Mouse (Mus musculus) hindbrain, embryonic 11.5 days (tissue): Measurements from ENCODE around the gene Oxtr. TPM values are rescaled to one million over a fixed set of nuclear protein-coding genes. Genes with fewer than 3 reads are reported as not detected.

Source experiments
- ATAC-seq: fragments of 200-750 bp; cut with Nextera tagmentation; 2 replicates; pipeline ENCODE4 v1.8.0; 2017; ENCODE audit warnings: mild to moderate bottlenecking, moderate TSS enrichment, moderate library complexity; ENCODE audit not compliant: low FRiP score
- DNase-seq: peaks from one replicate; pipeline ENCODE4 v3.0.0-alpha.2; 2015; ENCODE audit warnings: low spot score
- H3K27ac ChIP-seq: fragments of 300-500 bp; sonication (generic); 2 replicates; pipeline ENCODE4 v1.5.1; 2014; ENCODE audit warnings: mild to moderate bottlenecking, low read depth, low read length
- H3K27me3 ChIP-seq: fragments of 300-500 bp; sonication (generic); 2 replicates; pipeline ENCODE4 v1.6.1; 2014; ENCODE audit warnings: mild to moderate bottlenecking, low read length, moderate library complexity, mixed read lengths; ENCODE audit not compliant: control insufficient read depth, insufficient read depth
- H3K36me3 ChIP-seq: fragments of 300-500 bp; sonication (generic); 2 replicates; pipeline ENCODE4 v1.6.1; 2014; ENCODE audit warnings: mild to moderate bottlenecking, low read length, moderate library complexity, mixed read lengths; ENCODE audit not compliant: control insufficient read depth, insufficient read depth
- H3K4me1 ChIP-seq: fragments of 300-500 bp; sonication (generic); replicated peaks from 2 replicates; pipeline ENCODE4 v1.6.1; 2014; ENCODE audit warnings: low read length, mixed read lengths; ENCODE audit not compliant: control insufficient read depth, insufficient read depth
- H3K4me2 ChIP-seq: fragments of 300-500 bp; sonication (generic); replicated peaks from 2 replicates; pipeline ENCODE4 v1.6.1; 2014; ENCODE audit warnings: mild to moderate bottlenecking, low read depth, low read length
- H3K4me3 ChIP-seq: fragments of 300-500 bp; sonication (generic); 2 replicates; pipeline ENCODE4 v1.5.1; 2014; ENCODE audit warnings: low read depth, low read length
- H3K9ac ChIP-seq: fragments of 300-500 bp; sonication (generic); 2 replicates; pipeline ENCODE4 v1.6.1; 2014; ENCODE audit warnings: low read depth, low read length
- H3K9me3 ChIP-seq: fragments of 300-500 bp; sonication (generic); 2 replicates; pipeline ENCODE4 v1.6.1; 2016; ENCODE audit warnings: low read length; ENCODE audit not compliant: control insufficient read depth
- WGBS: fragments of 180-500 bp; shearing (Covaris S2); extraction: QIAGEN DNeasy Blood & Tissue Kit; methylation state at CpG from one replicate; pipeline ENCODE4 v1.1.7; 2014; 5-methylcytosine and 5-hydroxymethylcytosine counted together
- polyA plus RNA-seq: library from polyadenylated mRNA; unstranded; fragments of >200 nt; fragmentation: Nextera tagmentation; extraction: Ambion mirVana; gene quantifications from 2 replicates; pipeline ENCODE4 v1.2.1, GENCODE M21; 2014

Gene Oxtr
- polyA plus RNA-seq, 1 experiment from 2014 or later = 0.45 TPM

- H3K9me3 ChIP-seq = no peaks in the 10 kb centered on the region
- H3K4me1 ChIP-seq = peaks cover 9% of the 10 kb centered on the region
- ATAC-seq (no peak), DNase-seq (no peak)
- H3K27ac ChIP-seq = no peak overlapping the region
- no peak overlapping the region for H3K4me3 ChIP-seq
- H3K9ac ChIP-seq = no peak overlapping the region
- no peaks in the 10 kb centered on the region for H3K36me3 ChIP-seq
- peaks cover 39% of the 10 kb centered on the region for H3K27me3 ChIP-seq
- 91% methylated on average over 6 of the region's 6 CpGs for WGBS
- H3K4me2 ChIP-seq = no peak overlapping the region
Measured at GRCm38 (mm10) chr6:112492656-112493055, 2.9 kb upstream of the Oxtr start.

- Histone ChIP-seq H3K36me3 (no peaks in the 10 kb centered on the region), H3K4me1 (peaks cover 9% of the 10 kb centered on the region), H3K27me3 (peaks cover 44% of the 10 kb centered on the region), H3K27ac (no peak overlapping the region), H3K4me2 (no peak overlapping the region), H3K4me3 (no peak overlapping the region), H3K9me3 (no peaks in the 10 kb centered on the region), H3K9ac (no peak overlapping the region)
- 77% methylated on average over 8 of the region's 8 CpGs for WGBS
- ATAC-seq (no peak), DNase-seq (no peak)
Measured at GRCm38 (mm10) chr6:112491521-112491920, 1.8 kb upstream of the Oxtr start.

- Histone ChIP-seq H3K9me3 (no peaks in the 10 kb centered on the region), H3K27me3 (peaks cover 44% of the 10 kb centered on the region), H3K9ac (no peak overlapping the region), H3K4me3 (peak overlapping the region; percentile 26), H3K4me1 (peaks cover 9% of the 10 kb centered on the region), H3K4me2 (peak overlapping the region; percentile 51), H3K36me3 (no peaks in the 10 kb centered on the region), H3K27ac (no peak overlapping the region)
- DNase-seq = peak; percentile 90
- WGBS = 1% methylated on average over 35 of the region's 35 CpGs
- ATAC-seq = peak; percentile 62
Measured at GRCm38 (mm10) chr6:112490625-112491242, 991 bp upstream of the Oxtr start.

GRCm38 (mm10) chr6:112489181-112489909 is 398 bp downstream of the Oxtr start:
- peak; percentile 61 for DNase-seq
- Histone ChIP-seq H3K9me3 (no peaks in the 10 kb centered on the region), H3K27me3 (peaks cover 44% of the 10 kb centered on the region), H3K27ac (no peak overlapping the region), H3K9ac (peak overlapping the region; percentile 5; the same call in 1 of the 2 replicates), H3K4me1 (peaks cover 9% of the 10 kb centered on the region), H3K36me3 (no peaks in the 10 kb centered on the region), H3K4me3 (peak overlapping the region; percentile 31), H3K4me2 (peak overlapping the region; percentile 47)
- WGBS = 7% methylated on average over 72 of the region's 72 CpGs
- ATAC-seq = peak; percentile 26; the same call in 1 of the 2 replicates

GRCm38 (mm10) chr6:112488821-112489180 is 942 bp downstream of the Oxtr start:
- ATAC-seq = no peak
- no peaks in the 10 kb centered on the region for H3K36me3 ChIP-seq
- peak overlapping the region; percentile 31 for H3K4me3 ChIP-seq
- no peak overlapping the region for H3K27ac ChIP-seq
- H3K4me1 ChIP-seq = peaks cover 9% of the 10 kb centered on the region
- H3K4me2 ChIP-seq = peak overlapping the region; percentile 47
- no peaks in the 10 kb centered on the region for H3K9me3 ChIP-seq
- no peak overlapping the region for H3K9ac ChIP-seq
- peaks cover 44% of the 10 kb centered on the region for H3K27me3 ChIP-seq
- 36% methylated on average over 24 of the region's 24 CpGs for WGBS
- no peak for DNase-seq

GRCm38 (mm10) chr6:112487993-112488392 is 1.8 kb downstream of the Oxtr start:
- 76% methylated on average over 5 of the region's 5 CpGs for WGBS
- Histone ChIP-seq H3K4me2 (no peak overlapping the region), H3K27ac (no peak overlapping the region), H3K27me3 (peaks cover 41% of the 10 kb centered on the region), H3K36me3 (no peaks in the 10 kb centered on the region), H3K4me1 (peaks cover 9% of the 10 kb centered on the region), H3K4me3 (no peak overlapping the region), H3K9me3 (no peaks in the 10 kb centered on the region), H3K9ac (no peak overlapping the region)
- ATAC-seq (no peak), DNase-seq (no peak)

GRCm38 (mm10) chr6:112484316-112484715 is 5.4 kb downstream of the Oxtr start:
- H3K4me3 ChIP-seq = no peak overlapping the region
- H3K9ac ChIP-seq = no peak overlapping the region
- H3K9me3 ChIP-seq = no peaks in the 10 kb centered on the region
- ATAC-seq = peak; percentile 38
- H3K4me2 ChIP-seq = no peak overlapping the region
- DNase-seq = peak; percentile 60
- no peak overlapping the region for H3K27ac ChIP-seq
- H3K4me1 ChIP-seq = no peaks in the 10 kb centered on the region; the same call in none of the 2 replicates
- no peaks in the 10 kb centered on the region for H3K36me3 ChIP-seq
- WGBS = 6% methylated on average over 4 of the region's 4 CpGs
- H3K27me3 ChIP-seq = peaks cover 21% of the 10 kb centered on the region

GRCm38 (mm10) chr6:112479861-112480260 is 9.9 kb downstream of the Oxtr start:
- Histone ChIP-seq H3K9ac (no peak overlapping the region), H3K9me3 (no peaks in the 10 kb centered on the region), H3K27ac (no peak overlapping the region), H3K4me2 (no peak overlapping the region), H3K4me3 (no peak overlapping the region), H3K27me3 (no peaks in the 10 kb centered on the region), H3K4me1 (no peaks in the 10 kb centered on the region), H3K36me3 (no peaks in the 10 kb centered on the region)
- DNase-seq = no peak
- WGBS = 48% methylated on average over 13 of the region's 13 CpGs
- no peak; the same call in 1 of the 2 replicates for ATAC-seq

- Histone ChIP-seq H3K9me3 (no peaks in the 10 kb centered on the region), H3K4me2 (no peak overlapping the region), H3K4me1 (no peaks in the 10 kb centered on the region), H3K36me3 (no peaks in the 10 kb centered on the region), H3K27ac (no peak overlapping the region), H3K27me3 (no peaks in the 10 kb centered on the region), H3K9ac (no peak overlapping the region), H3K4me3 (no peak overlapping the region)
- ATAC-seq = no peak
- WGBS = 90% methylated on average over 4 of the region's 4 CpGs
- no peak for DNase-seq
Measured at GRCm38 (mm10) chr6:112471644-112472043, 18.1 kb downstream of the Oxtr start.
